Mouse (Mus musculus) bone marrow, adult 2 months (tissue): ENCODE results near the gene Ddx39. TPM values are rescaled to one million over a fixed set of nuclear protein-coding genes. Genes with fewer than 3 reads are reported as not detected.

ENCODE experiments used
- H3K27ac ChIP-seq: fragments of 200-500 bp; 2 replicates; pipeline ENCODE4 v1.5.1; 2012; ENCODE audit warnings: low read depth, mild to moderate bottlenecking, control low read depth, inconsistent platforms, low read length; ENCODE audit not compliant: control insufficient read depth, poor library complexity, insufficient read depth
- H3K4me1 ChIP-seq: fragments of 200-500 bp; 2 replicates; pipeline ENCODE4 v1.6.1; 2011; ENCODE audit warnings: low read length; ENCODE audit not compliant: control insufficient read depth, insufficient read depth
- H3K4me3 ChIP-seq: fragments of 200-500 bp; replicated peaks from 2 replicates; pipeline ENCODE3; 2011; ENCODE audit warnings: mild to moderate bottlenecking, low read depth, low read length, control low read depth; ENCODE audit not compliant: control insufficient read depth
- CTCF ChIP-seq: fragments of 200-500 bp; IDR thresholded peaks from 2 replicates; pipeline ENCODE4 v1.5.1; 2011; ENCODE audit warnings: low read length, control low read depth; ENCODE audit not compliant: control insufficient read depth, insufficient read depth
- POLR2A ChIP-seq: fragments of 200-500 bp; IDR thresholded peaks from 2 replicates; pipeline ENCODE4 v1.6.1; 2011; ENCODE audit warnings: low read depth, mild to moderate bottlenecking, control low read depth, low read length, borderline replicate concordance; ENCODE audit not compliant: control insufficient read depth
- WGBS: fragments of 180-500 bp; shearing (Covaris S2); methylation state at CpG from one replicate; pipeline ENCODE4 v1.1.7; 2018; 5-methylcytosine and 5-hydroxymethylcytosine counted together
- polyA plus RNA-seq: library from polyadenylated mRNA; stranded (reverse); fragments of >200 nt; gene quantifications from 2 replicates; pipeline ENCODE4 v1.2.4, GENCODE M21; 2011; ENCODE audit warnings: low replicate concordance; ENCODE audit not compliant: missing spikeins, insufficient read depth, insufficient read length

Ddx39 gene
- polyA plus RNA-seq, 1 experiment = 81.0 TPM

- TF ChIP-seq CTCF (no peak), POLR2A (no peak)
- H3K4me1 ChIP-seq = no peaks in the 10 kb centered on the region
- no peak overlapping the region for H3K4me3 ChIP-seq
- 68% methylated on average over 5 of the region's 5 CpGs for WGBS
- H3K27ac ChIP-seq = no peak overlapping the region
Measured at GRCm38 (mm10) chr8:83706411-83706810, 8.6 kb upstream of the Ddx39 start.

- TF ChIP-seq POLR2A = no peak
- WGBS = 75% methylated on average over 8 of the region's 8 CpGs
- Histone ChIP-seq H3K4me3 (no peak overlapping the region), H3K4me1 (no peaks in the 10 kb centered on the region), H3K27ac (no peak overlapping the region)
Measured at GRCm38 (mm10) chr8:83707554-83707953, 7.4 kb upstream of the Ddx39 start.

- H3K27ac ChIP-seq = no peak overlapping the region
- 13% methylated on average over 8 of the region's 8 CpGs for WGBS
- peaks cover 1% of the 10 kb centered on the region; the same call in 1 of the 2 replicates for H3K4me1 ChIP-seq
- H3K4me3 ChIP-seq = peak overlapping the region; percentile 25
- TF ChIP-seq CTCF (no peak), POLR2A (no peak)
Measured at GRCm38 (mm10) chr8:83714676-83715030, 324 bp upstream of the Ddx39 start.

DNA sequence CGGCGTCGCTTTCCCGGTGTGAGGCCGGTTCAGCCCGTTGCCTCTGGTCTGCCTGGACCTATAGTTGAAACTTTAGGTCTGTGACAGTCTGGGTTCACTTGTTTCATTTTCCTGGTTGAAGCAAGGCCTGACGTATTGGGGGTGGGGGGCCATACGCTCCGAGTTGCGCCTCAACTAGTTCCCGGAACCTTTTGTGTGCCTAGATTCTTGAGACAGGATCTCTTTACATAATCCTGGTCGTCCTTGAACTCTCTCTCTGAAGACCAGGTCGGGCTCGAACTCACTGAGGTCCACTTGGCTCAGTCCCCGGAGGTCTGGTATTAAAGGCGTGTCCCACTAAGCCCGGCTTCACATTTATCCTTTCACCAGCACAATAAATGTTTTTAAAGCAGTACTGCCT, 794 bp downstream of the Ddx39 start:
- Histone ChIP-seq H3K4me1 (peaks cover 1% of the 10 kb centered on the region; the same call in 1 of the 2 replicates), H3K4me3 (peak overlapping the region; percentile 98), H3K27ac (peak overlapping the region; percentile 93)
- 0% methylated on average over 17 of the region's 17 CpGs for whole genome bisulfite sequencing
- TF ChIP-seq POLR2A (no peak), CTCF (no peak)

GRCm38 (mm10) chr8:83716563-83716962, 1.6 kb downstream of the Ddx39 start:
- H3K27ac ChIP-seq = no peak overlapping the region
- 22% methylated on average over 2 of the region's 2 CpGs for WGBS
- peak overlapping the region; percentile 49 for H3K4me3 ChIP-seq
- TF ChIP-seq POLR2A (no peak), CTCF (no peak)
- H3K4me1 ChIP-seq = peaks cover 1% of the 10 kb centered on the region; the same call in 1 of the 2 replicates

- 71% methylated on average over 2 of the region's 2 CpGs for WGBS
- peaks cover 1% of the 10 kb centered on the region; the same call in 1 of the 2 replicates for H3K4me1 ChIP-seq
- no peak overlapping the region for H3K4me3 ChIP-seq
- no peak for TF ChIP-seq POLR2A
- TF ChIP-seq CTCF = no peak
- H3K27ac ChIP-seq = no peak overlapping the region
Measured at GRCm38 (mm10) chr8:83719048-83719447, 4.1 kb downstream of the Ddx39 start.

- H3K4me1 ChIP-seq = peaks cover 1% of the 10 kb centered on the region; the same call in 1 of the 2 replicates
- WGBS = 85% methylated on average over 2 of the region's 2 CpGs
- H3K27ac ChIP-seq = no peak overlapping the region
- no peak overlapping the region for H3K4me3 ChIP-seq
- no peak for TF ChIP-seq CTCF
- TF ChIP-seq POLR2A = no peak
Measured at GRCm38 (mm10) chr8:83719693-83720092, 4.7 kb downstream of the Ddx39 start.

DNA sequence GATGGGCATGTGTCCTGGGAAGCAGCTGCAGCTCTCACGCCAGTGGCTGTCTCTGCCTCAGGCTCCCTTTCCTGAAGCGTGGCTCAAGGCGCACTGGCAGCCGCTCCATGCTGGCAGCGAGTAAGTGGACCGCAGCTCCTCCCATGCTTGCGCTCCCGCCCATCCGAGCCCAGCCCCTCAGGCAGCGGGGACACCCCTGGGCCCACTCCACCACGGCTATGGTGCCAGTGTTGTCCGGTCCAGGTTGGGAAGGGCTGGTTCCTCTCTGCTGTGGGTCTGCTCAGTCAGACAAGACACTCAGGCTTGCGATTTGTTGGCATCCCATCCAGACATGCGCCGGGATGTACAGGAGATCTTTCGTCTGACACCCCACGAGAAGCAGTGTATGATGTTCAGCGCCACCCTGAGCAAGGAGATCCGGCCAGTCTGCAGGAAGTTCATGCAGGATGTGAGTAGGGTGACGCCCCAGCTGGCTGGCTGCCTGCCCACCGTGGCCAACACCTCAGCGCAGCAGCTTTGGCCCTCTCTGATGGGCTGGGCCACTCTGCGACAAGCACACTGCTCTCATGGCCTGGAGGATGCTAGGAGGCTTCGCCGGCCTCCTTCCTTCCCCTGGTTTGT, 6.5 kb downstream of the Ddx39 start:
- Histone ChIP-seq H3K4me3 (no peak overlapping the region), H3K27ac (no peak overlapping the region), H3K4me1 (peaks cover 1% of the 10 kb centered on the region; the same call in 1 of the 2 replicates)
- WGBS = 76% methylated on average over 25 of the region's 25 CpGs
- TF ChIP-seq POLR2A = peak; percentile 20; the same call in 1 of the 2 replicates
- TF ChIP-seq CTCF = no peak

- Histone ChIP-seq H3K4me1 (no peaks in the 10 kb centered on the region), H3K27ac (no peak overlapping the region), H3K4me3 (no peak overlapping the region)
- WGBS = 88% methylated on average over 12 of the region's 12 CpGs
- no peak for TF ChIP-seq CTCF
- TF ChIP-seq POLR2A = no peak
Measured at GRCm38 (mm10) chr8:83722631-83723030, 7.7 kb downstream of the Ddx39 start.
